Mouse (Mus musculus): ENCODE results near the gene Tmem200b.

The Tmem200b gene

GRCm38 (mm10) chr4:131910237-131910994 is 11.2 kb upstream of the Tmem200b start:
- no peak for DNase-seq (ENCODE audit: low spot score in 2 of 2)

GRCm38 (mm10) chr4:131911521-131911920 is 10.1 kb upstream of the Tmem200b start:
- DNase-seq (ENCODE audit: low spot score in 2 of 2): no peak

- DNase-seq (ENCODE audit: low spot score in 2 of 2): no peak
Observed at GRCm38 (mm10) chr4:131913526-131913925, 8.0 kb upstream of the Tmem200b start.

GRCm38 (mm10) chr4:131914046-131914643 is 7.4 kb upstream of the Tmem200b start:
- no peak for DNase-seq (ENCODE audit: low spot score in 2 of 2)

- DNase-seq (ENCODE audit: low spot score in 2 of 2): no peak
Observed at GRCm38 (mm10) chr4:131914891-131915469, 6.6 kb upstream of the Tmem200b start.

- no peak for DNase-seq (ENCODE audit: low spot score in 2 of 2)
Observed at GRCm38 (mm10) chr4:131915821-131916328, 5.7 kb upstream of the Tmem200b start.

GRCm38 (mm10) chr4:131916425-131916824 is 5.1 kb upstream of the Tmem200b start:
- peak; percentile 63 to 70 for DNase-seq (ENCODE audit: low spot score in 2 of 2)

GRCm38 (mm10) chr4:131917010-131917555 is 4.5 kb upstream of the Tmem200b start:
- no peak for DNase-seq (ENCODE audit: low spot score in 2 of 2)

- DNase-seq (ENCODE audit: low spot score in 2 of 2): no peak
Observed at GRCm38 (mm10) chr4:131918026-131918533, 3.5 kb upstream of the Tmem200b start.

- DNase-seq (ENCODE audit: low spot score in 2 of 2): no peak
Observed at GRCm38 (mm10) chr4:131918711-131919500, 2.7 kb upstream of the Tmem200b start.

- DNase-seq (ENCODE audit: low spot score in 2 of 2): no peak
Observed at GRCm38 (mm10) chr4:131919506-131920140, 1.9 kb upstream of the Tmem200b start.

- no peak for DNase-seq (ENCODE audit: low spot score in 2 of 2)
Observed at GRCm38 (mm10) chr4:131920141-131920594, 1.4 kb upstream of the Tmem200b start.

GRCm38 (mm10) chr4:131920595-131921351 is 798 bp upstream of the Tmem200b start:
- DNase-seq (ENCODE audit: low spot score in 2 of 2): no peak

- no peak for DNase-seq (ENCODE audit: low spot score in 2 of 2)
Observed at GRCm38 (mm10) chr4:131922404-131922803, 833 bp downstream of the Tmem200b start.

GRCm38 (mm10) chr4:131924096-131924810 is 2.7 kb downstream of the Tmem200b start:
- no peak for DNase-seq (ENCODE audit: low spot score in 2 of 2)

GRCm38 (mm10) chr4:131929146-131929545 is 7.6 kb downstream of the Tmem200b start:
- no peak for DNase-seq (ENCODE audit: low spot score in 2 of 2)

- DNase-seq (ENCODE audit: low spot score in 2 of 2): no peak
Observed at GRCm38 (mm10) chr4:131939459-131939858, 17.9 kb downstream of the Tmem200b start.

GRCm38 (mm10) chr4:131940846-131941245 is 19.3 kb downstream of the Tmem200b start:
- DNase-seq (ENCODE audit: low spot score in 2 of 2): no peak

- DNase-seq (ENCODE audit: low spot score in 2 of 2): no peak
Observed at GRCm38 (mm10) chr4:131947848-131948247, 26.3 kb downstream of the Tmem200b start.

Data from frontal cortex, postnatal 10 days (tissue).